Mouse (Mus musculus) cortical plate, adult 2 months (tissue): ENCODE data around the gene Ccdc30. TPM values are rescaled to one million over a fixed set of nuclear protein-coding genes. Genes with fewer than 3 reads are reported as not detected.

Experiments
- H3K27ac ChIP-seq: fragments of 200-500 bp; 2 replicates; pipeline ENCODE4 v1.5.1; 2012; ENCODE audit warnings: low read length, control low read depth, inconsistent platforms; ENCODE audit not compliant: insufficient read depth
- H3K4me1 ChIP-seq: fragments of 200-500 bp; 2 replicates; pipeline ENCODE4 v1.6.1; 2011; ENCODE audit warnings: low read length; ENCODE audit not compliant: control insufficient read depth, insufficient read depth
- H3K4me3 ChIP-seq: fragments of 200-500 bp; 2 replicates; pipeline ENCODE4 v1.5.1; 2011; ENCODE audit warnings: mild to moderate bottlenecking, low read length, control low read depth; ENCODE audit not compliant: insufficient read depth
- CTCF ChIP-seq: fragments of 200-500 bp; IDR thresholded peaks from 2 replicates; pipeline ENCODE4 v1.5.1; 2011; ENCODE audit warnings: mild to moderate bottlenecking, control low read depth, low read length; ENCODE audit not compliant: insufficient read depth; ENCODE audit errors: extremely low read depth
- POLR2A ChIP-seq: fragments of 200-500 bp; IDR thresholded peaks from 2 replicates; pipeline ENCODE4 v1.6.1; 2011; ENCODE audit warnings: mild to moderate bottlenecking, low read length, control low read depth; ENCODE audit not compliant: insufficient read depth; ENCODE audit errors: extremely low read depth
- polyA plus RNA-seq: library from polyadenylated mRNA; depleted of rRNA; stranded (reverse); fragments of >200 nt; gene quantifications from 2 replicates; pipeline ENCODE4 v1.2.3, GENCODE M21; 2012

The Ccdc30 gene
- polyA plus RNA-seq, 1 experiment: 15.3 TPM

GRCm38 (mm10) chr4:119417270-119417669, 1.9 kb upstream of the Ccdc30 start:
- no peak overlapping the region for H3K4me3 ChIP-seq
- H3K27ac ChIP-seq: no peak overlapping the region
- H3K4me1 ChIP-seq: no peaks in the 10 kb centered on the region
- TF ChIP-seq CTCF (no peak), POLR2A (no peak)

- Histone ChIP-seq H3K4me3 (no peak overlapping the region), H3K4me1 (no peaks in the 10 kb centered on the region), H3K27ac (no peak overlapping the region)
- TF ChIP-seq POLR2A: no peak
- TF ChIP-seq CTCF: no peak
These were observed 2.5 kb downstream of the Ccdc30 start for GRCm38 (mm10) chr4:119412791-119413190.

- Histone ChIP-seq H3K4me3 (no peak overlapping the region), H3K4me1 (no peaks in the 10 kb centered on the region), H3K27ac (no peak overlapping the region)
- TF ChIP-seq CTCF (no peak), POLR2A (no peak)
These were observed 3.3 kb downstream of the Ccdc30 start for GRCm38 (mm10) chr4:119411877-119412650.

GRCm38 (mm10) chr4:119403431-119403830, 11.9 kb downstream of the Ccdc30 start:
- TF ChIP-seq POLR2A: no peak
- no peak for TF ChIP-seq CTCF

GRCm38 (mm10) chr4:119400896-119401295, 14.4 kb downstream of the Ccdc30 start:
- TF ChIP-seq POLR2A (no peak), CTCF (0 out of 2 replicates have a peak, but pooled peaks have one; percentile 6)
- no peak overlapping the region for H3K27ac ChIP-seq
- H3K4me3 ChIP-seq: no peak overlapping the region
- H3K4me1 ChIP-seq: no peaks in the 10 kb centered on the region

More at GRCm38 (mm10) chr4:119403431-119403830, 11.9 kb downstream of the Ccdc30 start:
- H3K4me3 ChIP-seq: no peak overlapping the region
- H3K27ac ChIP-seq: no peak overlapping the region
- H3K4me1 ChIP-seq: no peaks in the 10 kb centered on the region

- no peaks in the 10 kb centered on the region for H3K4me1 ChIP-seq
- TF ChIP-seq CTCF (no peak), POLR2A (no peak)
- H3K4me3 ChIP-seq: no peak overlapping the region
- no peak overlapping the region for H3K27ac ChIP-seq
These were observed 16.6 kb downstream of the Ccdc30 start for GRCm38 (mm10) chr4:119398751-119399150.

- H3K4me1 ChIP-seq: no peaks in the 10 kb centered on the region
- no peak for TF ChIP-seq POLR2A
- TF ChIP-seq CTCF: peak; percentile 22
- H3K4me3 ChIP-seq: no peak overlapping the region
- no peak overlapping the region for H3K27ac ChIP-seq
These were observed 25.0 kb downstream of the Ccdc30 start for GRCm38 (mm10) chr4:119390369-119390768.

- H3K4me1 ChIP-seq: no peaks in the 10 kb centered on the region
- no peak overlapping the region for H3K4me3 ChIP-seq
- TF ChIP-seq POLR2A (no peak), CTCF (no peak)
- no peak overlapping the region for H3K27ac ChIP-seq
These were observed 26.1 kb downstream of the Ccdc30 start for GRCm38 (mm10) chr4:119389184-119389583.

- TF ChIP-seq POLR2A (no peak), CTCF (no peak)
- H3K4me1 ChIP-seq: peaks cover 1% of the 10 kb centered on the region; the same call in 1 of the 2 replicates
These were observed 33.7 kb downstream of the Ccdc30 start for GRCm38 (mm10) chr4:119381471-119382190.

More at GRCm38 (mm10) chr4:119381471-119382190, 33.7 kb downstream of the Ccdc30 start:
- Histone ChIP-seq H3K4me3 (no peak overlapping the region), H3K27ac (no peak overlapping the region)
